Mouse (Mus musculus): ENCODE data around the gene Tbc1d8.

Gene Tbc1d8

GRCm38 (mm10) chr1:39478057-39478895 lies at the start of gene Tbc1d8:
TSS of gene Tbc1d8 (minus strand) at chr1:39478755.
- DNase-seq (ENCODE audit: low read depth, low spot score) = peak; percentile 88

- no peak for DNase-seq (ENCODE audit: low read depth, low spot score)
These were observed 49.8 kb upstream of the Tbc1d8 start for GRCm38 (mm10) chr1:39528319-39528718.

GRCm38 (mm10) chr1:39527432-39527831 lies 48.9 kb upstream of the Tbc1d8 start:
- peak; percentile 65 for DNase-seq (ENCODE audit: low read depth, low spot score)

- DNase-seq (ENCODE audit: low read depth, low spot score) = no peak
These were observed 48.0 kb upstream of the Tbc1d8 start for GRCm38 (mm10) chr1:39526371-39527167.

- peak; percentile 25 for DNase-seq (ENCODE audit: low read depth, low spot score)
These were observed 47.2 kb upstream of the Tbc1d8 start for GRCm38 (mm10) chr1:39525763-39526162.

GRCm38 (mm10) chr1:39522519-39522918 lies 44.0 kb upstream of the Tbc1d8 start:
- no peak for DNase-seq (ENCODE audit: low read depth, low spot score)

- no peak for DNase-seq (ENCODE audit: low read depth, low spot score)
These were observed 42.8 kb upstream of the Tbc1d8 start for GRCm38 (mm10) chr1:39521326-39521725.

GRCm38 (mm10) chr1:39515303-39515991 lies 36.9 kb upstream of the Tbc1d8 start:
- DNase-seq (ENCODE audit: low read depth, low spot score) = peak; percentile 62

- no peak for DNase-seq (ENCODE audit: low read depth, low spot score)
These were observed 33.6 kb upstream of the Tbc1d8 start for GRCm38 (mm10) chr1:39512183-39512582.

- no peak for DNase-seq (ENCODE audit: low read depth, low spot score)
These were observed 33.2 kb upstream of the Tbc1d8 start for GRCm38 (mm10) chr1:39511775-39512174.

- no peak for DNase-seq (ENCODE audit: low read depth, low spot score)
These were observed 27.0 kb upstream of the Tbc1d8 start for GRCm38 (mm10) chr1:39505600-39505999.

GRCm38 (mm10) chr1:39504261-39504660 lies 25.7 kb upstream of the Tbc1d8 start:
- no peak for DNase-seq (ENCODE audit: low read depth, low spot score)

- DNase-seq (ENCODE audit: low read depth, low spot score) = no peak
These were observed 24.5 kb upstream of the Tbc1d8 start for GRCm38 (mm10) chr1:39502817-39503633.

- DNase-seq (ENCODE audit: low read depth, low spot score) = no peak
These were observed 21.0 kb upstream of the Tbc1d8 start for GRCm38 (mm10) chr1:39499485-39499941.

- DNase-seq (ENCODE audit: low read depth, low spot score) = no peak
These were observed 19.2 kb upstream of the Tbc1d8 start for GRCm38 (mm10) chr1:39497748-39498147.

- no peak for DNase-seq (ENCODE audit: low read depth, low spot score)
These were observed 18.4 kb upstream of the Tbc1d8 start for GRCm38 (mm10) chr1:39496995-39497394.

GRCm38 (mm10) chr1:39493664-39494063 lies 15.1 kb upstream of the Tbc1d8 start:
- DNase-seq (ENCODE audit: low read depth, low spot score) = no peak

- no peak for DNase-seq (ENCODE audit: low read depth, low spot score)
These were observed 14.6 kb upstream of the Tbc1d8 start for GRCm38 (mm10) chr1:39493165-39493564.

- DNase-seq (ENCODE audit: low read depth, low spot score) = no peak
These were observed 8.8 kb upstream of the Tbc1d8 start for GRCm38 (mm10) chr1:39487370-39487769.

- DNase-seq (ENCODE audit: low read depth, low spot score) = no peak
These were observed 3.7 kb upstream of the Tbc1d8 start for GRCm38 (mm10) chr1:39482115-39482815.

Measured in skeletal muscle tissue, adult 2 months (tissue).